Mouse (Mus musculus): Measurements from ENCODE around the gene Gm4353.

DNA sequence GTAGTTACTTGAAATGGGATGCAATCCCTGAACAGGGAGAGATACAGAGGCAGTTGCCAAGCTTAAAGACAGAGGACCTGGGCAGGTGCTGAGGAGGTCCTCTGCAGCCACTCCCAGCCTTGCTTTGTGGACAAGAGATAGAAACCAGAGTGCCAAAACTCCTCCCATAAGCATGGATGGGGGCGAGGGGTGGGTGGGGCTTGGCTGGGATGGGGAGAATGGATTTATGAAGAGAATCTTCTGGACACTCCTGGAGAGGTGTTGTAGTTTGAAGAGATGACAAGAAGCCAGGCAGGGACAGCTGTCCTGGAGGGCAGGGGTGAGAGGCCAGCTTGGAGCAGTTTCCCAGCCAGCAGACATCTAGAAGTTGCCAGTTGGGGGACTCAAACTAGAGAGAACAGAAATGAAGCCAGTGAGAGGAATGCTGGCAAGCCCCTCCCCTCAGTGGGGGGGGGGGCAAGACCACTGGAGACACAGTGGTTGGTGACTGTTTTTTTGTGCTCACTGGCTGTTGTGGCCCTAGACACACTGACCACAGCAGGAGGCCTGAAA is 34.9 kb upstream of the Gm4353 start:
- no peak for TF ChIP-seq POLR2A (IDR thresholded peaks at IDR 0.05; ENCODE audit: extremely low read depth, insufficient read depth, low read length)
- no peak for TF ChIP-seq CTCF (IDR thresholded peaks at IDR 0.05; ENCODE audit: extremely low read depth, insufficient read depth, low read length)

Data from cortical plate, adult 2 months (tissue).